Mouse (Mus musculus) cerebellum, adult 2 months (tissue): Measurements from ENCODE around the gene Ihh. TPM values are rescaled to one million over a fixed set of nuclear protein-coding genes. Genes with fewer than 3 reads are reported as not detected.

Source experiments
- DNase-seq, 2 experiments: peaks; one replicate each; pipeline ENCODE4 v3.0.0; 2021
- H3K27ac ChIP-seq: fragments of 200-500 bp; 2 replicates; pipeline ENCODE4 v1.5.1; 2012; ENCODE audit warnings: low read length, control low read depth, inconsistent platforms; ENCODE audit not compliant: insufficient read depth
- H3K27me3 ChIP-seq: fragments of 200-500 bp; 2 replicates; pipeline ENCODE4 v1.6.1; 2012; ENCODE audit warnings: inconsistent platforms, mild to moderate bottlenecking, low read length, moderate library complexity; ENCODE audit not compliant: control insufficient read depth, insufficient read depth
- H3K4me1 ChIP-seq: fragments of 200-500 bp; 2 replicates; pipeline ENCODE4 v1.6.1; 2011; ENCODE audit warnings: low read length; ENCODE audit not compliant: control insufficient read depth, insufficient read depth
- H3K4me3 ChIP-seq: fragments of 200-500 bp; replicated peaks from 2 replicates; pipeline ENCODE3; 2011; ENCODE audit warnings: mild to moderate bottlenecking, low read depth, low read length, control low read depth; ENCODE audit not compliant: insufficient read depth
- CTCF ChIP-seq: fragments of 200-500 bp; IDR thresholded peaks from 2 replicates; pipeline ENCODE4 v1.5.1; 2011; ENCODE audit warnings: low read depth, mild to moderate bottlenecking, control low read depth, low read length, moderate library complexity, borderline replicate concordance; ENCODE audit not compliant: insufficient read depth
- POLR2A ChIP-seq: fragments of 200-500 bp; IDR thresholded peaks from 2 replicates; pipeline ENCODE4 v1.6.1; 2011; ENCODE audit warnings: low read length, control low read depth, borderline replicate concordance; ENCODE audit not compliant: insufficient read depth
- WGBS: fragments of 180-500 bp; shearing (Covaris S2); methylation state at CpG from one replicate; pipeline ENCODE4 v1.1.7; 2018; 5-methylcytosine and 5-hydroxymethylcytosine counted together
- polyA plus RNA-seq: library from polyadenylated mRNA; depleted of rRNA; stranded (reverse); fragments of >200 nt; gene quantifications from 2 replicates; pipeline ENCODE4 v1.2.3, GENCODE M21; 2012

Gene Ihh
- polyA plus RNA-seq, 1 experiment, result 0.49 TPM

GRCm38 (mm10) chr1:74971353-74972050, 20.0 kb upstream of the Ihh start:
- no peaks in the 10 kb centered on the region for H3K4me1 ChIP-seq
- no peak overlapping the region for H3K4me3 ChIP-seq
- H3K27me3 ChIP-seq, result no peaks in the 10 kb centered on the region
- no peak overlapping the region for H3K27ac ChIP-seq
- DNase-seq, result no peak
- TF ChIP-seq POLR2A (no peak), CTCF (no peak)
- WGBS, result 72% methylated on average over 4 of the region's 4 CpGs

- Histone ChIP-seq H3K27ac (no peak overlapping the region), H3K27me3 (no peaks in the 10 kb centered on the region), H3K4me1 (no peaks in the 10 kb centered on the region), H3K4me3 (no peak overlapping the region)
- DNase-seq, result no peak
- WGBS, result 77% methylated on average over 8 of the region's 8 CpGs
- TF ChIP-seq CTCF (no peak), POLR2A (no peak)
Observed at GRCm38 (mm10) chr1:74967962-74968580, 16.6 kb upstream of the Ihh start.

GRCm38 (mm10) chr1:74964494-74965215, 13.2 kb upstream of the Ihh start:
- TF ChIP-seq CTCF (peak; percentile 81), POLR2A (no peak)
- H3K4me3 ChIP-seq, result no peak overlapping the region

GRCm38 (mm10) chr1:74962853-74963227, 11.4 kb upstream of the Ihh start:
- no peaks in the 10 kb centered on the region for H3K27me3 ChIP-seq
- TF ChIP-seq CTCF, result no peak
- no peak for TF ChIP-seq POLR2A
- H3K4me3 ChIP-seq, result no peak overlapping the region
- H3K4me1 ChIP-seq, result no peaks in the 10 kb centered on the region
- 88% methylated on average over 5 of the region's 5 CpGs for WGBS
- no peak overlapping the region for H3K27ac ChIP-seq
- no peak for DNase-seq

More at GRCm38 (mm10) chr1:74964494-74965215, 13.2 kb upstream of the Ihh start:
- 19% methylated on average over 16 of the region's 16 CpGs for WGBS
- H3K4me1 ChIP-seq, result no peaks in the 10 kb centered on the region
- H3K27me3 ChIP-seq, result no peaks in the 10 kb centered on the region
- no peak overlapping the region for H3K27ac ChIP-seq
- DNase-seq, result peak; percentile 54 to 63

- no peaks in the 10 kb centered on the region for H3K4me1 ChIP-seq
- no peaks in the 10 kb centered on the region for H3K27me3 ChIP-seq
- H3K4me3 ChIP-seq, result no peak overlapping the region
- WGBS, result 84% methylated on average over 5 of the region's 5 CpGs
- TF ChIP-seq CTCF, result no peak
- no peak for TF ChIP-seq POLR2A
- DNase-seq, result no peak
- H3K27ac ChIP-seq, result no peak overlapping the region
Observed at GRCm38 (mm10) chr1:74962126-74962852, 10.8 kb upstream of the Ihh start.

- Histone ChIP-seq H3K27me3 (no peaks in the 10 kb centered on the region), H3K4me1 (no peaks in the 10 kb centered on the region), H3K27ac (no peak overlapping the region), H3K4me3 (no peak overlapping the region)
- WGBS, result 89% methylated on average over 7 of the region's 7 CpGs
- TF ChIP-seq CTCF, result no peak
- no peak for TF ChIP-seq POLR2A
- DNase-seq, result no peak
Observed at GRCm38 (mm10) chr1:74961722-74962121, 10.2 kb upstream of the Ihh start.

GRCm38 (mm10) chr1:74960059-74960458, 8.6 kb upstream of the Ihh start:
- Histone ChIP-seq H3K4me1 (no peaks in the 10 kb centered on the region), H3K27me3 (no peaks in the 10 kb centered on the region), H3K4me3 (no peak overlapping the region), H3K27ac (no peak overlapping the region)
- 85% methylated on average over 7 of the region's 7 CpGs for WGBS
- TF ChIP-seq POLR2A, result no peak
- no peak for TF ChIP-seq CTCF
- no peak for DNase-seq
